Mouse (Mus musculus): ENCODE measurements around the gene Samd4b.
A peak's percentile ranks its signal among the peaks of the same experiment; 100 is the strongest.

Samd4b gene

GRCm38 (mm10) chr7:28587644-28588043, 10.3 kb downstream of the Samd4b start:
- DNase-seq (ENCODE audit: low spot score): peak; percentile 45

- DNase-seq (ENCODE audit: low spot score): no peak
Measured at GRCm38 (mm10) chr7:28586663-28587411, 11.1 kb downstream of the Samd4b start.

- DNase-seq (ENCODE audit: low spot score): no peak
Measured at GRCm38 (mm10) chr7:28585001-28585400, 12.9 kb downstream of the Samd4b start.

GRCm38 (mm10) chr7:28584468-28584867, 13.5 kb downstream of the Samd4b start:
- no peak for DNase-seq (ENCODE audit: low spot score)

- no peak for DNase-seq (ENCODE audit: low spot score)
Measured at GRCm38 (mm10) chr7:28583570-28584344, 14.2 kb downstream of the Samd4b start.

- DNase-seq (ENCODE audit: low spot score): no peak
Measured at GRCm38 (mm10) chr7:28582841-28583240, 15.1 kb downstream of the Samd4b start.

GRCm38 (mm10) chr7:28581721-28582120, 16.2 kb downstream of the Samd4b start:
- DNase-seq (ENCODE audit: low spot score): no peak

GRCm38 (mm10) chr7:28579826-28580225, 18.1 kb downstream of the Samd4b start:
- no peak for DNase-seq (ENCODE audit: low spot score)

- DNase-seq (ENCODE audit: low spot score): no peak
Measured at GRCm38 (mm10) chr7:28578543-28579053, 19.3 kb downstream of the Samd4b start.

- DNase-seq (ENCODE audit: low spot score): no peak
Measured at GRCm38 (mm10) chr7:28577826-28578542, 20.0 kb downstream of the Samd4b start.

GRCm38 (mm10) chr7:28576271-28576914, 21.6 kb downstream of the Samd4b start:
- DNase-seq (ENCODE audit: low spot score): no peak

- no peak for DNase-seq (ENCODE audit: low spot score)
Measured at GRCm38 (mm10) chr7:28575597-28575996, 22.3 kb downstream of the Samd4b start.

GRCm38 (mm10) chr7:28573236-28573635, 24.7 kb downstream of the Samd4b start:
- DNase-seq (ENCODE audit: low spot score): no peak

GRCm38 (mm10) chr7:28572689-28573088, 25.3 kb downstream of the Samd4b start:
- no peak for DNase-seq (ENCODE audit: low spot score)

- no peak for DNase-seq (ENCODE audit: low spot score)
Measured at GRCm38 (mm10) chr7:28570982-28571682, 26.8 kb downstream of the Samd4b start.

GRCm38 (mm10) chr7:28570291-28570981, 27.5 kb downstream of the Samd4b start:
- no peak for DNase-seq (ENCODE audit: low spot score)

- DNase-seq (ENCODE audit: low spot score): peak; percentile 82
Measured at GRCm38 (mm10) chr7:28568253-28568652, 29.7 kb downstream of the Samd4b start.

GRCm38 (mm10) chr7:28567539-28567938, 30.4 kb downstream of the Samd4b start:
- DNase-seq (ENCODE audit: low spot score): no peak

- DNase-seq (ENCODE audit: low spot score): no peak
Measured at GRCm38 (mm10) chr7:28565407-28565806, 32.5 kb downstream of the Samd4b start.

GRCm38 (mm10) chr7:28562951-28563350, 35.0 kb downstream of the Samd4b start:
- no peak for DNase-seq (ENCODE audit: low spot score)

GRCm38 (mm10) chr7:28562371-28562770, 35.6 kb downstream of the Samd4b start:
- no peak for DNase-seq (ENCODE audit: low spot score)

Measured in embryo, embryonic 10.5 days (tissue).